Mouse (Mus musculus) cerebellum, adult 11-12 months (tissue): ENCODE results near the gene Efcab14.
A peak's percentile ranks its signal among the peaks of the same experiment; 100 is the strongest.

ENCODE experiments used
- DNase-seq: peaks from one replicate; pipeline ENCODE4 v3.0.0; 2022

Efcab14 gene

GRCm38 (mm10) chr4:115780269-115780668 lies 42.7 kb downstream of the Efcab14 start:
- DNase-seq: no peak

- no peak for DNase-seq
Measured at GRCm38 (mm10) chr4:115780918-115781317, 43.4 kb downstream of the Efcab14 start, which contains the start of gene Tex38. TSS of gene Tex38 (minus strand) at chr4:115781018.

GRCm38 (mm10) chr4:115782026-115782805 lies 44.7 kb downstream of the Efcab14 start:
- no peak for DNase-seq

- DNase-seq: peak; percentile 79
Measured at GRCm38 (mm10) chr4:115784769-115785510, 47.4 kb downstream of the Efcab14 start, which contains the start of gene Atpaf1. TSS of gene Atpaf1 (plus strand) at chr4:115784812.

- no peak for DNase-seq
Measured at GRCm38 (mm10) chr4:115785511-115786034, 48.0 kb downstream of the Efcab14 start.

- no peak for DNase-seq
Measured at GRCm38 (mm10) chr4:115790864-115791263, 53.3 kb downstream of the Efcab14 start.

- DNase-seq: no peak
Measured at GRCm38 (mm10) chr4:115795360-115795759, 57.8 kb downstream of the Efcab14 start.

- no peak for DNase-seq
Measured at GRCm38 (mm10) chr4:115799981-115800380, 62.4 kb downstream of the Efcab14 start.

- no peak for DNase-seq
Measured at GRCm38 (mm10) chr4:115812326-115812725, 74.8 kb downstream of the Efcab14 start.

GRCm38 (mm10) chr4:115815606-115816005 lies 78.1 kb downstream of the Efcab14 start:
- no peak for DNase-seq

GRCm38 (mm10) chr4:115820199-115820598 lies 82.7 kb downstream of the Efcab14 start:
- no peak for DNase-seq

GRCm38 (mm10) chr4:115820944-115821343 lies 83.4 kb downstream of the Efcab14 start:
- DNase-seq: no peak

- no peak for DNase-seq
Measured at GRCm38 (mm10) chr4:115821431-115821830, 83.9 kb downstream of the Efcab14 start.

GRCm38 (mm10) chr4:115821928-115822327 lies 84.4 kb downstream of the Efcab14 start:
- no peak for DNase-seq

- DNase-seq: no peak
Measured at GRCm38 (mm10) chr4:115824178-115824577, 86.6 kb downstream of the Efcab14 start.

GRCm38 (mm10) chr4:115825271-115825670 lies 87.7 kb downstream of the Efcab14 start:
- no peak for DNase-seq
